Mouse (Mus musculus) lung, postnatal 0 days (tissue): Measurements from ENCODE around the gene Hs2st1. TPM values are rescaled to one million over a fixed set of nuclear protein-coding genes. Genes with fewer than 3 reads are reported as not detected.
A peak's percentile ranks its signal among the peaks of the same experiment; 100 is the strongest.

ENCODE experiments used
- ATAC-seq: fragments of 200-750 bp; cut with Nextera tagmentation; 2 replicates; pipeline ENCODE4 v1.8.0; 2017; ENCODE audit warnings: moderate library complexity
- DNase-seq: peaks from one replicate; pipeline ENCODE4 v3.0.0-alpha.2; 2016; ENCODE audit warnings: low spot score
- H3K27ac ChIP-seq: fragments of 300-500 bp; sonication (generic); 2 replicates; pipeline ENCODE4 v1.5.1; 2014; ENCODE audit warnings: antibody characterized with exemption, mild to moderate bottlenecking, low read length, mixed read lengths
- H3K27me3 ChIP-seq: fragments of 300-500 bp; sonication (generic); replicated peaks from 2 replicates; pipeline ENCODE4 v1.6.1; 2014; ENCODE audit warnings: low read length, mixed read lengths; ENCODE audit not compliant: insufficient read depth
- H3K36me3 ChIP-seq: fragments of 300-500 bp; sonication (generic); 2 replicates; pipeline ENCODE4 v1.6.1; 2014; ENCODE audit warnings: low read length, mixed read lengths; ENCODE audit not compliant: insufficient read depth
- H3K4me1 ChIP-seq: fragments of 300-500 bp; sonication (generic); 2 replicates; pipeline ENCODE4 v1.6.1; 2014; ENCODE audit warnings: antibody characterized with exemption, low read depth, low read length, mixed read lengths; ENCODE audit not compliant: insufficient read depth
- H3K4me2 ChIP-seq: fragments of 300-500 bp; sonication (generic); replicated peaks from 2 replicates; pipeline ENCODE4 v1.6.1; 2014; ENCODE audit warnings: low read depth, mild to moderate bottlenecking, low read length, moderate library complexity, mixed read lengths
- H3K4me3 ChIP-seq: fragments of 300-500 bp; sonication (generic); 2 replicates; pipeline ENCODE4 v1.5.1; 2014; ENCODE audit warnings: low read depth, low read length
- H3K9ac ChIP-seq: fragments of 300-500 bp; sonication (generic); replicated peaks from 2 replicates; pipeline ENCODE4 v1.6.1; 2014; ENCODE audit warnings: low read depth, mild to moderate bottlenecking
- H3K9me3 ChIP-seq: fragments of 300-500 bp; sonication (generic); 2 replicates; pipeline ENCODE4 v1.6.1; 2016; ENCODE audit warnings: low read length, mixed read lengths
- CTCF ChIP-seq: IDR thresholded peaks from 2 replicates; pipeline ENCODE4 v1.5.1; 2016; ENCODE audit warnings: antibody characterized with exemption, mild to moderate bottlenecking
- EP300 ChIP-seq: IDR thresholded peaks from 2 replicates; pipeline ENCODE4 v1.6.1; 2016; ENCODE audit warnings: antibody characterized with exemption, mild to moderate bottlenecking, control low read depth
- WGBS: fragments of 180-500 bp; shearing (Covaris S2); extraction: QIAGEN DNeasy Blood & Tissue Kit; methylation state at CpG from one replicate; pipeline ENCODE4 v1.1.7; 2014; 5-methylcytosine and 5-hydroxymethylcytosine counted together
- polyA plus RNA-seq: library from polyadenylated mRNA; unstranded; fragments of >200 nt; fragmentation: Nextera tagmentation; extraction: Ambion mirVana; gene quantifications from 2 replicates; pipeline ENCODE4 v1.2.1, GENCODE M21; 2015

Hs2st1 gene
- polyA plus RNA-seq, 1 experiment from 2014 or later = 25.1 TPM

- no peaks in the 10 kb centered on the region for H3K36me3 ChIP-seq
- H3K27me3 ChIP-seq = no peaks in the 10 kb centered on the region
- no peaks in the 10 kb centered on the region for H3K9me3 ChIP-seq
- H3K27ac ChIP-seq = no peak overlapping the region
- TF ChIP-seq EP300 = no peak
- TF ChIP-seq CTCF = no peak
- H3K4me2 ChIP-seq = no peak overlapping the region
- no peak overlapping the region for H3K9ac ChIP-seq
- no peak for DNase-seq
- no peak for ATAC-seq
- H3K4me3 ChIP-seq = no peak overlapping the region
- WGBS = 73% methylated on average over 4 of the region's 4 CpGs
- peaks cover 28% of the 10 kb centered on the region; the same call in 1 of the 2 replicates for H3K4me1 ChIP-seq
Measured at GRCm38 (mm10) chr3:144582306-144582705, 12.3 kb upstream of the Hs2st1 start.

- DNase-seq (no peak), ATAC-seq (no peak)
- H3K9me3 ChIP-seq = no peaks in the 10 kb centered on the region
- H3K9ac ChIP-seq = no peak overlapping the region
- no peak overlapping the region for H3K4me2 ChIP-seq
- peaks cover 28% of the 10 kb centered on the region; the same call in 1 of the 2 replicates for H3K4me1 ChIP-seq
- no peaks in the 10 kb centered on the region for H3K27me3 ChIP-seq
- H3K36me3 ChIP-seq = no peaks in the 10 kb centered on the region
- H3K4me3 ChIP-seq = no peak overlapping the region
- TF ChIP-seq CTCF = no peak
- WGBS = 37% methylated on average over 3 of the region's 3 CpGs
- 0 out of 2 replicates have a peak overlapping the region, but pooled peaks have one; percentile 0 for H3K27ac ChIP-seq
Measured at GRCm38 (mm10) chr3:144581842-144582241, 11.9 kb upstream of the Hs2st1 start.

GRCm38 (mm10) chr3:144580281-144580680 lies 10.3 kb upstream of the Hs2st1 start:
- Histone ChIP-seq H3K4me2 (no peak overlapping the region), H3K27me3 (no peaks in the 10 kb centered on the region), H3K4me1 (peaks cover 33% of the 10 kb centered on the region; the same call in 1 of the 2 replicates), H3K9ac (no peak overlapping the region), H3K27ac (no peak overlapping the region), H3K4me3 (no peak overlapping the region), H3K9me3 (no peaks in the 10 kb centered on the region), H3K36me3 (no peaks in the 10 kb centered on the region)
- no peak for DNase-seq
- ATAC-seq = no peak
- WGBS = 69% methylated on average over 7 of the region's 7 CpGs
- no peak for TF ChIP-seq EP300
- no peak for TF ChIP-seq CTCF

- Histone ChIP-seq H3K9ac (no peak overlapping the region), H3K36me3 (no peaks in the 10 kb centered on the region), H3K4me1 (peaks cover 33% of the 10 kb centered on the region; the same call in 1 of the 2 replicates), H3K4me2 (no peak overlapping the region), H3K27me3 (no peaks in the 10 kb centered on the region), H3K4me3 (no peak overlapping the region), H3K27ac (no peak overlapping the region), H3K9me3 (no peaks in the 10 kb centered on the region)
- TF ChIP-seq CTCF (no peak), EP300 (no peak)
- WGBS = 77% methylated on average over 5 of the region's 5 CpGs
- DNase-seq (no peak), ATAC-seq (peak; percentile 38)
Measured at GRCm38 (mm10) chr3:144579796-144580195, 9.8 kb upstream of the Hs2st1 start.

- Histone ChIP-seq H3K4me1 (peaks cover 29% of the 10 kb centered on the region; the same call in 1 of the 2 replicates), H3K4me3 (no peak overlapping the region), H3K36me3 (no peaks in the 10 kb centered on the region), H3K27me3 (no peaks in the 10 kb centered on the region), H3K9ac (no peak overlapping the region), H3K27ac (no peak overlapping the region), H3K9me3 (no peaks in the 10 kb centered on the region), H3K4me2 (no peak overlapping the region)
- WGBS = 92% methylated on average over 4 of the region's 4 CpGs
- TF ChIP-seq CTCF (no peak), EP300 (no peak)
- DNase-seq (no peak), ATAC-seq (no peak)
Measured at GRCm38 (mm10) chr3:144578921-144579320, 8.9 kb upstream of the Hs2st1 start.

- H3K4me3 ChIP-seq = no peak overlapping the region
- DNase-seq (no peak), ATAC-seq (no peak)
- 63% methylated on average over 10 of the region's 10 CpGs for WGBS
- no peak overlapping the region for H3K4me2 ChIP-seq
- no peak for TF ChIP-seq EP300
- H3K27ac ChIP-seq = no peak overlapping the region
- H3K9ac ChIP-seq = no peak overlapping the region
- H3K27me3 ChIP-seq = no peaks in the 10 kb centered on the region
- no peaks in the 10 kb centered on the region for H3K9me3 ChIP-seq
- peaks cover 28% of the 10 kb centered on the region; the same call in 1 of the 2 replicates for H3K4me1 ChIP-seq
- H3K36me3 ChIP-seq = no peaks in the 10 kb centered on the region
Measured at GRCm38 (mm10) chr3:144577366-144578340, 7.7 kb upstream of the Hs2st1 start.
